Mouse (Mus musculus): ENCODE data around the gene Hcst. TPM values are rescaled to one million over a fixed set of nuclear protein-coding genes. Genes with fewer than 3 reads are reported as not detected.

Hcst gene
- 3.8 and 16.6 TPM in 2 replicates for polyA plus RNA-seq (2012; rRNA removed)

GRCm38 (mm10) chr7:30419561-30420499 is at the start of gene Hcst:
TSS of gene Hcst (minus strand) at chr7:30419854.

DNA sequence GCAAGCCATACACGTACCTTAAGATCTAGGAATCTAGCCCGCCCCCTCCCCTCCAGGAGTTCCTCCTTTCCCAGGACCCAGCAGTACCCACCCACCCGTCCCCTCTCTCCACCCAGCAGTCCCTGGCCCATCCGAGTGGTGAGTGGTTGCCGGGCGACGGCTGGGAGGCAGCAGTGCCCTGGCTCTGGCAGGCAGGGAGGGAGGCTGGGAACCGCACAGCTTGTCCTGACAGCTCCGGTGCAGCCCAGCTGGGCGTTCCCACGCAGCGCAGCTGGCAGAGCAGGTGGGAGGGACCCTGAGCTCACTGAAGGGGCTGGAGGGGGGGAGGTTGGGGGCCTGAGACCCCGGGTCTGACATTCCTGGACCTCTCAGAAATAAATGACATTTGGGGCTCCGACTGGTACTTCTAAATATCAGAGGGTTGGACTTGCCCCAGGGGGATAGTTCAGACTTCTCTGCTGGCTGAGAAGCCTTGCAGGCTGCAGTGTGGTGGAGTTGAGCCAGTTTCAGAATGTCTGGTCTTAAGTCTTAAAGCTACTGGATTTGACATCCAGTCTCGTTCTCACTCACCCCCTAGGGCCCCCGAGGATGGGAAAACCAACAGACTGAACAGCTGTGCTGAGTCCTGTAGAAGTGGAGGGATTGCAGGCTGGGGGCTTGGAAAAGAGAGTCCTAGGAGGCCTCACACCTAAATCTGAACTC is 38.1 kb upstream of the Hcst start, which contains the start of the genes Kirrel2 and Nphs1:
Gene Kirrel2 (minus strand): TSS at position 62 of the 702 bp plus-strand sequence.
Gene Nphs1 (plus strand): TSS at position 687 of the 702 bp plus-strand sequence.

GRCm38 (mm10) chr7:30444971-30445751 is 25.5 kb upstream of the Hcst start, which contains the start of gene Aplp1:
TSS of gene Aplp1 (minus strand) at chr7:30445535.

DNA sequence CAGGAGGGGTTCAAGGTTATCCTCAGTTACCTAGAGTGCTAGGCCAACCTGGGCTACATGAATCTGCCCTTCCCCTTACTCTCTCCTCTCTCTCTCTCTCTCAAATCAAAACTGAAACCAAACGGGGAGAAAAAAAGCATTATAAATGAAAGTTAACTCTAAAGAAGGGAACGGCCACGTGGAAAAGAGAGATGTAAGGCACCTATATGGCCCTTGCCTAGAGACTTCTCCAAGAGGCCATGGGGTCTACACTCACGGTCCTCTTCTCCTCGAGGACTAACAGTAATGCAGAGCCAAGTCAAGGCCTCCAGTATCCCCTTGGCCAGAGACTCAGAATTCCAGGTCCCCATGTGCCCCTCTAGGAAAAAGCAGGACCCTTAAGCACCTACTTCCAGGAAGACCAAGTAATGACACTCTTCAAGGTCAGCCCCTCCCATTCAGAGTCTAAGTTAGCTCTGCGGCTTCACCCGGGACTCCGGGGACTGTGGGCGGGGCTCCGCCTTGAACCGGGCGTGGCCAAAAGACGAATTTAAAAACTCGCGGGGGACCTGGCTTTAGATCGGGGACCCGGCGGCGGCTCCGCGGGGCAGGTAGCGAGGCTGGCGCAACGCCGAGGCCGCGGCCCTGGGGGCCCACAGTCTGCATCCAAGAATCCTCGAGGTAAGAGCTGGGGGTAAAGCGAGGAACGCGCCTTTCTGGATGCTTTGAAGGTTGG is 1.7 kb upstream of the Hcst start, which contains the start of gene Nfkbid:
Gene Nfkbid (plus strand): TSS at position 558 of the 715 bp plus-strand sequence.

DNA sequence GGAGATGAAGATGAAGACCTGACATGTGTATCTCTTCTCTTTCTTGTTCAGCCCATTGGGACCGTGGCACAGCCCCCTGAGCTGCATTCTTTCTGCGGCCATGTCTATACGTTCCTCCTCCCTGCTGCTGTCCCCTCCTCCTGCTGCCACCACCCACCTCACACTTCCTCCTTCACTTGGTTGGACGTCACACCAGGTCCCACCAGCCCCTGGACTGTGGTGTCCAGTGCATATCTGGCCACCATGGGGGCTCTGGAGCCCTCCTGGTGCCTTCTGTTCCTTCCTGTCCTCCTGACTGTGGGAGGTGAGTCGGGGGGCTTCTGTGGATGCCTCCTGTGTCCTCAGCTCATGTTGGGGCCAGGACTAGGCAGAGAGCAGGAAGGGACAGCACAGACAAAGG is 6.1 kb downstream of the Hcst start, which contains the start of gene Tyrobp:
Gene Tyrobp (plus strand): TSS at position 165 of the 400 bp plus-strand sequence.

Other genes starting within 250 kb of the Hcst start
- 23.0 and 23.2 TPM in 2 replicates for gene Cox7a1, start 235.7 kb downstream of the Hcst start, polyA plus RNA-seq (2012; rRNA removed)
- 587 and 678 TPM in 2 replicates for gene Capns1, start 221.0 kb downstream of the Hcst start, polyA plus RNA-seq (2012; rRNA removed)
- 44.5 and 70.3 TPM in 2 replicates for gene Polr2i, start 187.9 kb downstream of the Hcst start, polyA plus RNA-seq (2012; rRNA removed)
- 20.0 and 20.6 TPM in 2 replicates for gene Tbcb, start 187.6 kb downstream of the Hcst start, polyA plus RNA-seq (2012; rRNA removed)
- 0.12 TPM in 1 of 2 replicates, not detected in the other for gene Ovol3, start 184.1 kb downstream of the Hcst start, polyA plus RNA-seq (2012; rRNA removed)
- 0.05 TPM in 1 of 2 replicates, not detected in the other for gene Thap8, start 139.8 kb downstream of the Hcst start, polyA plus RNA-seq (2012; rRNA removed)
- 13.0 and 13.2 TPM in 2 replicates for gene Wdr62, start 139.4 kb downstream of the Hcst start, polyA plus RNA-seq (2012; rRNA removed)
- gene Clip3, start 128.1 kb downstream of the Hcst start, polyA plus RNA-seq (2012; rRNA removed) = 3.4 and 5.3 TPM in 2 replicates
- gene Alkbh6, start 111.1 kb downstream of the Hcst start, polyA plus RNA-seq (2012; rRNA removed) = 99.1 and 118 TPM in 2 replicates
- gene Syne4, start 105.0 kb downstream of the Hcst start, polyA plus RNA-seq (2012; rRNA removed) = 17.5 and 30.2 TPM in 2 replicates
- 0.36 and 0.42 TPM in 2 replicates for gene E130208F15Rik, start 98.1 kb downstream of the Hcst start, polyA plus RNA-seq (2012; rRNA removed)
- 12.5 and 28.1 TPM in 2 replicates for gene Sdhaf1, start 96.0 kb downstream of the Hcst start, polyA plus RNA-seq (2012; rRNA removed)
- gene Lrfn3, start 57.1 kb downstream of the Hcst start, polyA plus RNA-seq (2012; rRNA removed) = 14.6 and 17.1 TPM in 2 replicates
- 38.9 and 55.7 TPM in 2 replicates for gene Tyrobp, start 6.1 kb downstream of the Hcst start, polyA plus RNA-seq (2012; rRNA removed)
- 2.3 and 3.7 TPM in 2 replicates for gene Nfkbid, start 1.9 kb upstream of the Hcst start, polyA plus RNA-seq (2012; rRNA removed)
- 30.9 and 40.1 TPM in 2 replicates for gene Aplp1, start 25.7 kb upstream of the Hcst start, polyA plus RNA-seq (2012; rRNA removed)
- gene Kirrel2, start 37.8 kb upstream of the Hcst start, polyA plus RNA-seq (2012; rRNA removed) = 0.42 and 2.0 TPM in 2 replicates
- gene Nphs1, start 38.5 kb upstream of the Hcst start, polyA plus RNA-seq (2012; rRNA removed) = 0.12 and 0.32 TPM in 2 replicates
- 0.15 TPM in 1 of 2 replicates, not detected in the other for gene Prodh2, start 73.8 kb upstream of the Hcst start, polyA plus RNA-seq (2012; rRNA removed)
- 4.7 and 6.1 TPM in 2 replicates for gene Arhgap33, start 115.2 kb upstream of the Hcst start, polyA plus RNA-seq (2012; rRNA removed)
- gene Hspb6, start 132.3 kb upstream of the Hcst start, polyA plus RNA-seq (2012; rRNA removed) = 129 and 132 TPM in 2 replicates
- 3.4 and 3.9 TPM in 2 replicates for gene Proser3, start 132.4 kb upstream of the Hcst start, polyA plus RNA-seq (2012; rRNA removed)
- gene Lin37, start 140.0 kb upstream of the Hcst start, polyA plus RNA-seq (2012; rRNA removed) = 14.3 and 19.7 TPM in 2 replicates
- gene U2af1l4, start 143.4 kb upstream of the Hcst start, polyA plus RNA-seq (2012; rRNA removed) = 32.7 and 35.6 TPM in 2 replicates
- gene Gm49396, start 143.5 kb upstream of the Hcst start, polyA plus RNA-seq (2012; rRNA removed) = 0.66 and 0.85 TPM in 2 replicates
- 70.1 and 76.5 TPM in 2 replicates for gene Psenen, start 143.8 kb upstream of the Hcst start, polyA plus RNA-seq (2012; rRNA removed)
- 4.5 and 5.3 TPM in 2 replicates for gene Igflr1, start 145.6 kb upstream of the Hcst start, polyA plus RNA-seq (2012; rRNA removed)
- 17.8 and 24.6 TPM in 2 replicates for gene Kmt2b, start 168.9 kb upstream of the Hcst start, polyA plus RNA-seq (2012; rRNA removed)
- gene Zbtb32, start 179.1 kb upstream of the Hcst start, polyA plus RNA-seq (2012; rRNA removed) = 3.6 and 4.9 TPM in 2 replicates
- 4.0 TPM in 2 replicates for gene Upk1a, start 193.0 kb upstream of the Hcst start, polyA plus RNA-seq (2012; rRNA removed)
- gene Cox6b1, start 206.3 kb upstream of the Hcst start, polyA plus RNA-seq (2012; rRNA removed) = 263 and 306 TPM in 2 replicates
- not detected in 2 replicates for gene Etv2, start 216.0 kb upstream of the Hcst start, polyA plus RNA-seq (2012; rRNA removed)
- gene Rbm42, start 230.5 kb upstream of the Hcst start, polyA plus RNA-seq (2012; rRNA removed) = 42.7 and 58.2 TPM in 2 replicates
- 2.2 and 4.0 TPM in 2 replicates for gene Haus5, start 245.1 kb upstream of the Hcst start, polyA plus RNA-seq (2012; rRNA removed)

All from stomach, adult 2 months (tissue).